Mouse (Mus musculus) stomach, postnatal 0 days (tissue): ENCODE data around the gene Ucn3. TPM values are rescaled to one million over a fixed set of nuclear protein-coding genes. Genes with fewer than 3 reads are reported as not detected.
A peak's percentile ranks its signal among the peaks of the same experiment; 100 is the strongest.
"Not testable (repeated sequence)": the region's sequence is repeated elsewhere in the genome, so short reads cannot be mapped to it uniquely, and the experiment has no call there.

ENCODE experiments used
- ATAC-seq: fragments of 200-750 bp; cut with Nextera tagmentation; 2 replicates; pipeline ENCODE4 v1.8.0; 2017; ENCODE audit not compliant: low FRiP score, low TSS enrichment
- DNase-seq: peaks from one replicate; pipeline ENCODE4 v3.0.0-alpha.2; 2016; ENCODE audit warnings: low spot score
- H3K27ac ChIP-seq: fragments of 300-500 bp; sonication (generic); replicated peaks from 2 replicates; pipeline ENCODE4 v1.5.1; 2014; ENCODE audit warnings: mild to moderate bottlenecking, control low read depth
- H3K27me3 ChIP-seq: fragments of 300-500 bp; sonication (generic); 2 replicates; pipeline ENCODE4 v1.6.1; 2014; ENCODE audit warnings: low read length; ENCODE audit not compliant: control insufficient read depth, insufficient read depth
- H3K36me3 ChIP-seq: fragments of 300-500 bp; sonication (generic); 2 replicates; pipeline ENCODE4 v1.6.1; 2014; ENCODE audit warnings: low read length, mixed read lengths; ENCODE audit not compliant: control insufficient read depth, insufficient read depth
- H3K4me1 ChIP-seq: fragments of 300-500 bp; sonication (generic); replicated peaks from 2 replicates; pipeline ENCODE4 v1.6.1; 2014; ENCODE audit warnings: antibody characterized with exemption; ENCODE audit not compliant: control insufficient read depth, insufficient read depth
- H3K4me2 ChIP-seq: fragments of 300-500 bp; sonication (generic); replicated peaks from 2 replicates; pipeline ENCODE4 v1.6.1; 2014; ENCODE audit warnings: low read depth, mild to moderate bottlenecking, control low read depth, moderate library complexity
- H3K4me3 ChIP-seq: fragments of 300-500 bp; sonication (generic); 2 replicates; pipeline ENCODE4 v1.5.1; 2014; ENCODE audit warnings: low read depth, low read length, control low read depth
- H3K9ac ChIP-seq: fragments of 300-500 bp; sonication (generic); 2 replicates; pipeline ENCODE4 v1.6.1; 2014; ENCODE audit warnings: mild to moderate bottlenecking, low read length, control low read depth, mixed read lengths
- H3K9me3 ChIP-seq: fragments of 300-500 bp; sonication (generic); 2 replicates; pipeline ENCODE4 v1.6.1; 2016; ENCODE audit warnings: low read length; ENCODE audit not compliant: control insufficient read depth
- CTCF ChIP-seq: IDR thresholded peaks from 2 replicates; pipeline ENCODE4 v1.5.1; 2016; ENCODE audit warnings: antibody characterized with exemption, low read depth, mild to moderate bottlenecking, moderate library complexity
- EP300 ChIP-seq: optimal IDR thresholded peaks from 2 replicates; pipeline ENCODE3; 2016; ENCODE audit warnings: antibody characterized with exemption
- WGBS: fragments of 180-500 bp; shearing (Covaris S2); extraction: QIAGEN DNeasy Blood & Tissue Kit; methylation state at CpG from one replicate; pipeline ENCODE4 v1.1.7; 2014; 5-methylcytosine and 5-hydroxymethylcytosine counted together
- polyA plus RNA-seq: library from polyadenylated mRNA; unstranded; fragments of >200 nt; fragmentation: Nextera tagmentation; extraction: Ambion mirVana; gene quantifications from 2 replicates; pipeline ENCODE4 v1.2.1, GENCODE M21; 2015

Gene Ucn3
- polyA plus RNA-seq, 1 experiment from 2014 or later: not detected

DNA sequence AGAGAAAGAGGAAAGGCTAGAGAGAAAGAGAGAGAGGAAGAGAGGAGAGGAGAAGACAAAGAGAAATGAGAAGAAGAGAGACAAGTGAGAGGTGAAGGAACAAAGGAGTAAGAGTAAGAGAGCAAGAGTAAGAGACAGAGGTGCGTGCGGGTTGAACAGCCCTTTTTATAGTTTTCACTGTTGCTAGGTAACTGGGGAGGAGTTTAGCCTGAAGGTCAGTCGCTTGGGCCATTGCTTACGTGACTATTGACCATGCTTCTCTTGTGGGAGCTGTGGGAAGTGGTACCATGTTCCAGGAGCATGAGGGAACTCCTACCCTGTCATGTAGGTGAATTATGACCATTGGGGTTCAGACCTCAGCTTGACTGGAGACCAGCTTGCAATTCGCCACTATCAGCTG, 34.8 kb downstream of the Ucn3 start:
- Histone ChIP-seq H3K27me3 (no peaks in the 10 kb centered on the region), H3K9ac (no peak overlapping the region), H3K9me3 (no peaks in the 10 kb centered on the region), H3K4me2 (no peak overlapping the region), H3K4me3 (no peak overlapping the region), H3K27ac (no peak overlapping the region), H3K4me1 (no peaks in the 10 kb centered on the region), H3K36me3 (no peaks in the 10 kb centered on the region)
- ATAC-seq: no peak
- WGBS: 82% methylated on average over 5 of the region's 5 CpGs
- no peak for DNase-seq
- TF ChIP-seq EP300 (no peak), CTCF (no peak)

DNA sequence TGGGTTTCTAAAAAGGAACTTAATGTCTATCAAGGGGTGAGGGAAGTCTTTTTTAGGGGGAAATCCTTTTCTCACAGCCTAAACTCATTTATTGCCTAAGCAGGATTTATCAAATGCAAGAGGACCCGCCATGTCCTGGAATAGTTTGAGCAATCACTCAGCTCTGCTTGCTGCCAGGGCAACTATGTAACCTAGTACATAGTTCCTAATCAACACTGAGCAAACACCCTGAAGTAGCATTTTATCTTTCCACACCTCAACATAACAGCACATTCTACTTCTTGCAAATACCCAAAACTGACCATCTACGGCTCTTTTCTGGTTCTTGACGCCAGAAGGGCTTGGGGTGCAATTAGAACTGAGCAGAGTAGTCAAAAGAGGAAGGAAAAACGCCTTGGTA, 36.9 kb downstream of the Ucn3 start:
- ATAC-seq: peak; percentile 75; the same call in 1 of the 2 replicates
- DNase-seq: peak; percentile 26
- TF ChIP-seq EP300 (no peak), CTCF (no peak)
- H3K4me1 ChIP-seq: no peaks in the 10 kb centered on the region
- H3K4me2 ChIP-seq: no peak overlapping the region
- H3K4me3 ChIP-seq: no peak overlapping the region
- H3K27me3 ChIP-seq: no peaks in the 10 kb centered on the region
- H3K9ac ChIP-seq: no peak overlapping the region
- H3K9me3 ChIP-seq: no peaks in the 10 kb centered on the region
- no peak overlapping the region for H3K27ac ChIP-seq
- H3K36me3 ChIP-seq: no peaks in the 10 kb centered on the region
- WGBS: 57% methylated on average over 4 of the region's 4 CpGs

- no peak overlapping the region for H3K9ac ChIP-seq
- TF ChIP-seq CTCF (no peak), EP300 (no peak)
- no peak overlapping the region for H3K27ac ChIP-seq
- H3K27me3 ChIP-seq: no peaks in the 10 kb centered on the region
- no peak overlapping the region for H3K4me2 ChIP-seq
- DNase-seq (no peak), ATAC-seq (peak; percentile 80)
- no peaks in the 10 kb centered on the region for H3K9me3 ChIP-seq
- 55% methylated on average over 6 of the region's 6 CpGs for WGBS
- H3K4me3 ChIP-seq: no peak overlapping the region
- no peaks in the 10 kb centered on the region for H3K36me3 ChIP-seq
- no peaks in the 10 kb centered on the region for H3K4me1 ChIP-seq
These were observed 37.9 kb downstream of the Ucn3 start for GRCm38 (mm10) chr13:3907151-3907696.

- 93% methylated on average over 9 of the region's 9 CpGs for WGBS
- Histone ChIP-seq H3K9ac (no peak overlapping the region), H3K4me1 (no peaks in the 10 kb centered on the region), H3K4me2 (no peak overlapping the region), H3K9me3 (no peaks in the 10 kb centered on the region), H3K36me3 (no peaks in the 10 kb centered on the region), H3K4me3 (no peak overlapping the region), H3K27me3 (no peaks in the 10 kb centered on the region), H3K27ac (no peak overlapping the region)
- ATAC-seq (no peak), DNase-seq (no peak)
- TF ChIP-seq EP300 (no peak), CTCF (no peak)
These were observed 45.8 kb downstream of the Ucn3 start for GRCm38 (mm10) chr13:3899301-3899700.

DNA sequence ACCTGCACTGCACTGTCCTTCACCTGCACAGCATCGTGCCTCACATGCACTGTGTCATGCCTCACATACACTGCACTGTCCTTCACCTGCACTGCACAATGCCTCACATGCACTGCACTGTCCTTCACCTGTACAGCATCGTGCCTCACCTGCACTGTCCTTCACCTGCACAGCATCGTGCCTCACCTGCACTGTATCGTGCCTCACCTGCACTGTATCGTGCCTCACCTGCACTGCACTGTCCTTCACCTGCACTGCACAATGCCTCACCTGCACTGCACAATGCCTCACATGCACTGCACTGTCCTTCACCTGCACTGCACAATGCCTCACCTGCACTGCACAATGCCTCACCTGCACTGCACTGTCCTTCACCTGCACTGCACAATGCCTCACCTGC, 46.9 kb downstream of the Ucn3 start:
- whole genome bisulfite sequencing: 96% methylated on average over 5 of the region's 5 CpGs
- H3K27ac ChIP-seq, H3K9ac ChIP-seq, H3K4me2 ChIP-seq, H3K4me1 ChIP-seq, H3K4me3 ChIP-seq, H3K27me3 ChIP-seq, ATAC-seq, DNase-seq, H3K9me3 ChIP-seq, H3K36me3 ChIP-seq: not testable (repeated sequence)

DNA sequence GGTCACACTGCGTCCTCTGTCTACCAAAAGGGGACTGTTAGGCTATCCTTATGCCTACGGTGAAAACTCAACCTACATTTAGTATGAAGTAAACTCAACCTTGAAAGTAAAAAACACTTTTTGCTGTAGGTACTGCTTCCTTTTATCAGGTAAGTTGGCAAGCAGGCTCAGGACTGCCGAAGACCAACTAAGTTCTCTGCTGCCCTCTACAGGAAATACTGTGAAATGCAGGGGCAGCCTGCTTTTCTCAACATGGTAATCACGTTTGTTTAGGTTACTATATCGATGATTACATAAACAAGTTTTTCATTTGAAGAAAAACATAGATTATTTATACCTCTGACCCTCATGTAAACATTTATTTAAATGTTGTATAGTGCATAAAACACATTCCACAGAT, 48.2 kb downstream of the Ucn3 start:
- Histone ChIP-seq H3K27ac (no peak overlapping the region), H3K9ac (no peak overlapping the region), H3K27me3 (no peaks in the 10 kb centered on the region), H3K4me1 (no peaks in the 10 kb centered on the region), H3K4me3 (no peak overlapping the region), H3K36me3 (no peaks in the 10 kb centered on the region), H3K4me2 (no peak overlapping the region), H3K9me3 (no peaks in the 10 kb centered on the region)
- no peak for TF ChIP-seq EP300
- peak; percentile 99 for TF ChIP-seq CTCF
- DNase-seq (peak; percentile 77), ATAC-seq (no peak)
- WGBS: 23% methylated on average over 5 of the region's 5 CpGs
